Mouse (Mus musculus) forebrain, embryonic 14.5 days (tissue): Measurements from ENCODE around the gene Olfr851. TPM values are rescaled to one million over a fixed set of nuclear protein-coding genes. Genes with fewer than 3 reads are reported as not detected.

Source experiments
- ATAC-seq: fragments of 200-750 bp; cut with Nextera tagmentation; 2 replicates; pipeline ENCODE4 v1.8.0; 2017; ENCODE audit warnings: mild to moderate bottlenecking, moderate library complexity
- DNase-seq: peaks from one replicate; pipeline ENCODE4 v3.0.0-alpha.2; 2015; ENCODE audit warnings: low spot score
- H3K27ac ChIP-seq: fragments of 300-500 bp; sonication (generic); 2 replicates; pipeline ENCODE4 v1.5.1; 2014; ENCODE audit warnings: low read depth, mild to moderate bottlenecking, control low read depth, low read length, moderate library complexity
- H3K27me3 ChIP-seq: fragments of 300-500 bp; sonication (generic); replicated peaks from 2 replicates; pipeline ENCODE4 v1.6.1; 2014; ENCODE audit warnings: low read length, control low read depth, mixed read lengths; ENCODE audit not compliant: control insufficient read depth, insufficient read depth
- H3K36me3 ChIP-seq: fragments of 300-500 bp; sonication (generic); 2 replicates; pipeline ENCODE4 v1.6.1; 2014; ENCODE audit warnings: low read length, control low read depth; ENCODE audit not compliant: control insufficient read depth, insufficient read depth
- H3K4me1 ChIP-seq: fragments of 300-500 bp; sonication (generic); 2 replicates; pipeline ENCODE4 v1.6.1; 2014; ENCODE audit warnings: antibody characterized with exemption, low read length, control low read depth; ENCODE audit not compliant: control insufficient read depth, insufficient read depth
- H3K4me2 ChIP-seq: fragments of 300-500 bp; sonication (generic); 2 replicates; pipeline ENCODE4 v1.6.1; 2014; ENCODE audit warnings: mild to moderate bottlenecking, control low read depth, low read length
- H3K4me3 ChIP-seq: fragments of 300-500 bp; sonication (generic); 2 replicates; pipeline ENCODE4 v1.5.1; 2014; ENCODE audit warnings: low read depth, low read length, control low read depth
- H3K9ac ChIP-seq: fragments of 300-500 bp; sonication (generic); 2 replicates; pipeline ENCODE4 v1.6.1; 2014; ENCODE audit warnings: mild to moderate bottlenecking, low read length, control low read depth, moderate library complexity
- H3K9me3 ChIP-seq: fragments of 300-500 bp; sonication (generic); replicated peaks from 2 replicates; pipeline ENCODE4 v1.6.1; 2016; ENCODE audit warnings: low read length, control low read depth, mixed read lengths; ENCODE audit not compliant: control insufficient read depth
- WGBS: fragments of 180-500 bp; shearing (Covaris S2); extraction: QIAGEN DNeasy Blood & Tissue Kit; methylation state at CpG from one replicate; pipeline ENCODE4 v1.1.7; 2014; 5-methylcytosine and 5-hydroxymethylcytosine counted together
- polyA plus RNA-seq: library from polyadenylated mRNA; unstranded; fragments of >200 nt; fragmentation: Nextera tagmentation; extraction: Ambion mirVana; gene quantifications from 2 replicates; pipeline ENCODE4 v1.2.1, GENCODE M21; 2014

The Olfr851 gene
- not detected in 2 replicates for polyA plus RNA-seq

- Histone ChIP-seq H3K4me2 (no peak within 1 kb of the TSS), H3K9me3 (peaks cover 14% of the 10 kb centered on the region; the same call in 1 of the 2 replicates), H3K36me3 (no peaks in the 10 kb centered on the region), H3K4me3 (no peak within 1 kb of the TSS), H3K9ac (no peak within 1 kb of the TSS), H3K27ac (no peak within 1 kb of the TSS), H3K4me1 (no peaks in the 10 kb centered on the region), H3K27me3 (no peaks in the 10 kb centered on the region)
- ATAC-seq: no peak
- DNase-seq: no peak
Measured at GRCm38 (mm10) chr9:19492995-19493394, at the start of gene Olfr851. Olfr851 (plus strand) TSS chr9:19493295.

- H3K4me1 ChIP-seq: no peaks in the 10 kb centered on the region
- ATAC-seq: no peak
- no peaks in the 10 kb centered on the region for H3K27me3 ChIP-seq
- no peak within 1 kb of the TSS for H3K9ac ChIP-seq
- no peak within 1 kb of the TSS for H3K4me2 ChIP-seq
- no peak for DNase-seq
- H3K36me3 ChIP-seq: no peaks in the 10 kb centered on the region
- no peak within 1 kb of the TSS for H3K4me3 ChIP-seq
- no peak within 1 kb of the TSS for H3K27ac ChIP-seq
- no peaks in the 10 kb centered on the region; the same call in 1 of the 2 replicates for H3K9me3 ChIP-seq
Measured at GRCm38 (mm10) chr9:19478148-19478547, 14.9 kb upstream of the Olfr851 start, which contains the start of gene Olfr850. Olfr850 (minus strand) TSS chr9:19478248.

DNA sequence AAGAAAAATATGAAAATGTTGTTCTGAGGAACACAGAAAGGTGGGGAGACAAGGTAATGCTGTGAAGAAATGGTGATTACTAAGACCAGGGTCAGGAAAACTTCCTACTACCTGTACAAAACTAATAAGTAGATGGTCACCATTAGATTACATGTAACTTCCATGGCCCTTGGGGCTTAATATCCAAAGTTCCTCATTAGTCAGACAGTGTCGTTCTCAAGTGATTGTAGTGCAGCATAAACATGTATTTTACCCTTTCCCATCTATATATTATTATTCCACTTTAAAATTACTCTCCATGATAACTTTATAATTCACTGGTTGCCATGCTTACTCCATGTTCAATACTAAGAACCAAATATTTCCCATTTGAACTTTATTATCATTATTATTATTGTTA lies 47.9 kb downstream of the Olfr851 start, which contains the start of gene Olfr853:
Gene Olfr853 (minus strand): TSS at position 101 of the 400 bp plus-strand sequence.
- no peak within 1 kb of the TSS for H3K27ac ChIP-seq
- no peaks in the 10 kb centered on the region for H3K9me3 ChIP-seq
- no peak within 1 kb of the TSS for H3K9ac ChIP-seq
- ATAC-seq (no peak), DNase-seq (no peak)
- H3K27me3 ChIP-seq: no peaks in the 10 kb centered on the region
- WGBS: 73% methylated on average over 1 of the region's 1 CpGs
- H3K4me3 ChIP-seq: no peak within 1 kb of the TSS
- H3K4me1 ChIP-seq: no peaks in the 10 kb centered on the region
- no peaks in the 10 kb centered on the region for H3K36me3 ChIP-seq
- H3K4me2 ChIP-seq: no peak within 1 kb of the TSS

Other genes with a start within 250 kb of the Olfr851 start
- gene Olfr843, start 241.3 kb upstream of the Olfr851 start, polyA plus RNA-seq: not detected in 2 replicates
- not detected in 2 replicates for gene Olfr844, start 176.9 kb upstream of the Olfr851 start, polyA plus RNA-seq
- not detected in 2 replicates for gene Olfr845, start 156.8 kb upstream of the Olfr851 start, polyA plus RNA-seq
- not detected in 2 replicates for gene Olfr846, start 129.3 kb upstream of the Olfr851 start, polyA plus RNA-seq
- not detected in 2 replicates for gene Olfr847, start 114.6 kb upstream of the Olfr851 start, polyA plus RNA-seq
- gene Olfr849, start 53.0 kb upstream of the Olfr851 start, polyA plus RNA-seq: not detected in 2 replicates
- not detected in 2 replicates for gene Olfr850, start 15.0 kb upstream of the Olfr851 start, polyA plus RNA-seq
- gene Olfr853, start 47.8 kb downstream of the Olfr851 start, polyA plus RNA-seq: not detected in 2 replicates
- gene Olfr854, start 74.1 kb downstream of the Olfr851 start, polyA plus RNA-seq: not detected in 2 replicates
- gene Olfr855, start 89.3 kb downstream of the Olfr851 start, polyA plus RNA-seq: not detected in 2 replicates
- gene Zfp317, start 128.8 kb downstream of the Olfr851 start, polyA plus RNA-seq: 34.9 and 42.0 TPM in 2 replicates
- gene Olfr857, start 216.1 kb downstream of the Olfr851 start, polyA plus RNA-seq: not detected in 2 replicates